Mouse (Mus musculus) olfactory bulb, adult 2 months (tissue): ENCODE data around the gene Med15. TPM values are rescaled to one million over a fixed set of nuclear protein-coding genes. Genes with fewer than 3 reads are reported as not detected.

Experiments
- H3K27ac ChIP-seq: fragments of 200-500 bp; 2 replicates; pipeline ENCODE4 v1.5.1; 2012; ENCODE audit warnings: low read depth, low read length; ENCODE audit not compliant: insufficient read depth
- H3K4me1 ChIP-seq: fragments of 200-500 bp; 2 replicates; pipeline ENCODE4 v1.6.1; 2012; ENCODE audit warnings: low read length; ENCODE audit not compliant: control insufficient read depth, insufficient read depth
- H3K4me3 ChIP-seq: fragments of 200-500 bp; 2 replicates; pipeline ENCODE4 v1.5.1; 2012; ENCODE audit warnings: mild to moderate bottlenecking, low read depth, low read length, moderate library complexity; ENCODE audit not compliant: insufficient read depth
- CTCF ChIP-seq: fragments of 200-500 bp; IDR thresholded peaks from 2 replicates; pipeline ENCODE4 v1.5.1; 2012; ENCODE audit warnings: low read depth, mild to moderate bottlenecking, low read length, moderate library complexity; ENCODE audit not compliant: insufficient read depth
- POLR2A ChIP-seq: fragments of 200-500 bp; IDR thresholded peaks from 2 replicates; pipeline ENCODE4 v1.6.1; 2012; ENCODE audit warnings: mild to moderate bottlenecking, low read depth, low read length, moderate library complexity; ENCODE audit not compliant: insufficient read depth
- WGBS: fragments of 180-500 bp; shearing (Covaris S2); methylation state at CpG from one replicate; pipeline ENCODE4 v1.1.7; 2018; 5-methylcytosine and 5-hydroxymethylcytosine counted together
- polyA plus RNA-seq: library from polyadenylated mRNA; stranded (reverse); fragments of >200 nt; gene quantifications from 2 replicates; pipeline ENCODE4 v1.2.4, GENCODE M21; 2012; ENCODE audit warnings: low replicate concordance; ENCODE audit not compliant: missing spikeins, insufficient read depth, insufficient read length

Med15 gene
- polyA plus RNA-seq, 1 experiment, result not detected

DNA sequence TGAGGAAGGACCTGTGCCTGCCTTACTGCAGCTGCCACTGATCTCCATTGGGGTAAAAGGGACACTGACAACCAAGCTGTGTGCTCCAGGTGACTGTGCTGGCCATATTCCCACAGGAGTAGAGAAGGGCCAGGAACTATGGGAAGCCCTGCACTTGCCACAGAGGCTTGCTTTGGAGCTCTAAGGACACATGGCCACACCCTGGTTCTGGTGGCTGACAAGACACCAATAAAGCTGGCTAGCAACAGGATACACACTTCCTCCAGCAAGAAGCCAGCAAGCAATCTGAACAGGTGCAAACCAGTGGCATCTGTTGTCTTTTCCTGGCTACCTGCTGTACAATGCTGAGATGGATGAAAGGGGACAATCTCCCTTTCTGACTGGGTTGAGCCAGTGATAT lies 62.8 kb downstream of the Med15 start:
- Histone ChIP-seq H3K27ac (no peak overlapping the region), H3K4me3 (no peak overlapping the region), H3K4me1 (no peaks in the 10 kb centered on the region; the same call in 1 of the 2 replicates)
- TF ChIP-seq POLR2A (no peak), CTCF (no peak)

DNA sequence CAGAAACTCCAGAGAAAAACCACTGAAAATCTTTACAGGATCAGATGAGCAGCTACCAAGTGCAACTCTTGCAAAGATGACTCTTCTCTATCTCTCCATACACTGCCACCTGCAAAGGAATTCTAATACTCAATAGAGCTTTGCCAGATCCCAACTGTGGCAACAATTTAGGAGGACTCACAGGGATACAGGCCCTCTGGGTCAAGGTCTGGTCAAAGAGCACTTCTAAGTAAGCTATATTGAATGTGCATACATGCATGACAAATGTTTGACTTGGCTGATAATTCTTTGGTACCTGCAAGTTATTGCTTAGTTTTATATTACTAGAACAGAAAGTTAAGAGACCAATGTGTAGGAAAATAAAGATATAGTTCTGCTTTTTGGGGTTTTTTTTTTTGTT lies 67.1 kb downstream of the Med15 start:
- H3K27ac ChIP-seq, result no peak overlapping the region
- TF ChIP-seq POLR2A, result no peak
- no peak for TF ChIP-seq CTCF
- H3K4me1 ChIP-seq, result no peaks in the 10 kb centered on the region; the same call in 1 of the 2 replicates
- no peak overlapping the region for H3K4me3 ChIP-seq

DNA sequence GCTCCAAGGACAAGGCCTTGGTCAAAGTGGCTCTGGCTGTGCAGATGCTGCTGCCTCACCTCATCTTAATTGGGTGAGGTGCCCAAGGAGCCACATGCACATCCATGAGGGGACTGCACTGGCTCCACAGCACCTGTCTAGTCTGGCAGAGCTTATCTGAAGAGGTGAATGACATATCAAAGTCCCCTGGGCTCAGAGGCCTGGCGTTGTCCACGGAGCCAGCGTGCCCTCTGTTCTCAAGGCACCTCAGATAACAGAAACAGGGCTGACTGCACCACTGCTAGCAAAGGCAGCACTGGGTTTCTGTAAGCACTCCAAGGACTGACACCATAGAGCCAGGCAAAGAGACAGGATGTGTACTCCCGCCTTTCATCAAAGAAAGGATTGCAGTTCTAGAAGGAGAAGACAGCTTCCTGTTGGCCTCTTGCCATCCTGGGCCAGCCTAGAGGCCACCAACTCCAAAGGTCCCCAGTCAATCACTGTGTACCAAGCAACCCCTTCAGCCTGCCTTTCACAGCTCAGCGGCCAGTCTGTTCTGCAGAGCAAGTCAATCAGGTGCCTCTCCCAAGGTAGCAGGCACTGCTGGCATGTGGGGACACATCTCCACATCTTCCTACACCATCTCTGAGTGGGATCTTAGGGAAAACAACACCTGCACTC lies 76.3 kb downstream of the Med15 start:
- H3K4me3 ChIP-seq, result no peak overlapping the region
- TF ChIP-seq POLR2A, result no peak
- no peak for TF ChIP-seq CTCF
- no peaks in the 10 kb centered on the region for H3K4me1 ChIP-seq
- WGBS, result 85% methylated on average over 5 of the region's 5 CpGs
- no peak overlapping the region for H3K27ac ChIP-seq

DNA sequence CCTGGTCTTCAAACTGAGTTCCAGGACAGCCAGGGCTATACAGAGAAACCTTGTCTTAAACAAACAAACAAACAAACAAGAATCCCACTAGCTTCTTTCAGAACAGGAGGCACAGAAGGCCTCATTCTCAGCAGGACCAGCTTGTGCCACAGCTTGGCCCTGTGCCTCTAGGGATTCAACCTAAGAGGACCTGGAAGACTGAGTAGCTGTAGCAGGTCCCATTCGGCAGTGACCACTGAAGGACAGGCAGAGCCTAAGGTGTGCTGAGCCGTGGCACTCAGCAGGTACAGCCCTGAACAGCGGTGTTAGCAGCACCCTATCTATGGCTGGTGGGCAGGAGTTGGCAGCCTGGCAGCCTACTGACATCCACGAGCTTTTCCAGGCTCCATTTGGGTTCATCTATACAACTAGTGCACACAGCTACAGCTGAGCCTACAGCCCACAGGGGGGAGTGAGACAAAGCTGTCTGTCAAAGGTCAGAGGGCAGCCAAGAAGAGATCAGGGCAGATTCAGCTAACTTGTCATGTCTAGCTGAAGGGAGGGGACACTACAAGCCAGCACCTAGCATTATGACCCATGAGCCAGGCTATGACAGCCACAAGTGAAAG lies 78.4 kb downstream of the Med15 start:
- H3K4me3 ChIP-seq, result no peak overlapping the region
- TF ChIP-seq CTCF (no peak), POLR2A (no peak)
- H3K4me1 ChIP-seq, result no peaks in the 10 kb centered on the region
- 91% methylated on average over 4 of the region's 4 CpGs for WGBS
- no peak overlapping the region for H3K27ac ChIP-seq

DNA sequence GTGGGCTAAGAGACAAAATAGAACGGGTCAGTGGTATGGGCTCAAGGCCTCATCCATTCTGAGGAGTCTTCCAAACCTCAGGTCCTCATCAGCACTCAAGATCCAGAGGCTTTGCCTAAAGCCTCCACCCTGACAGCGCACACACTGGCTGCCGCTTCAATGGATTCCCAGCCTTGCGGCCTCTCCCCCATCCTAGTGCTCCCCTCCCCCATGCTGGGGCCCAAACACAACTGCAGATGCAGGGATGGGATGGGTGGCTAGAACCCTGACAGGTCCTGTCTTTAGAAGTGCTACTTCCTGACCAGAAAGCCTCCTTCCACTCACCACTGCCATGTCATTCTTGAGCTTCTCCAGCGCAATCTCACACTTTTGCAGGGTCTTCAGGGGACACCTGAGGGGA lies 79.1 kb downstream of the Med15 start:
- Histone ChIP-seq H3K27ac (no peak overlapping the region), H3K4me1 (no peaks in the 10 kb centered on the region), H3K4me3 (no peak overlapping the region)
- 88% methylated on average over 5 of the region's 5 CpGs for WGBS
- TF ChIP-seq CTCF, result no peak
- no peak for TF ChIP-seq POLR2A

DNA sequence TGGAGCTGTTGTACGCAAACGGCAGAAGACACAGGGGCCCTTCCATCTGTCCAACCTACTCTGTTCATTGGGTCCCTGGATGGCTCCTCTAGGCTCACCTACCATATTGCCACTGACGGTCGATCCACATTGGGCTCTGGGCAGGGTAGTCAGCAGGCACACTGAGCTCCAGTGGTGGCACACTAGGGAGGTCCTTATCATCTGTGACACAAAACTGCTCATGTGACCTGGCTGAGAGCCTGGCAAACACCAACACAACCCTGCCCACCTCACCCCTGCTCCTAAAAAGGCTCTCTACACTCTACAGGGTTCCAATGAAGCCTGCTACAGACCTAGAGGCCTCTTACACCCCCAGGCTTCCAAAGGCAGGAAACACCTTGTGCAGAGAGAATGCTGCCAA lies 80.1 kb downstream of the Med15 start:
- Histone ChIP-seq H3K27ac (no peak overlapping the region), H3K4me3 (no peak overlapping the region), H3K4me1 (peaks cover 4% of the 10 kb centered on the region)
- TF ChIP-seq POLR2A, result no peak
- no peak for TF ChIP-seq CTCF
- 83% methylated on average over 4 of the region's 4 CpGs for WGBS

DNA sequence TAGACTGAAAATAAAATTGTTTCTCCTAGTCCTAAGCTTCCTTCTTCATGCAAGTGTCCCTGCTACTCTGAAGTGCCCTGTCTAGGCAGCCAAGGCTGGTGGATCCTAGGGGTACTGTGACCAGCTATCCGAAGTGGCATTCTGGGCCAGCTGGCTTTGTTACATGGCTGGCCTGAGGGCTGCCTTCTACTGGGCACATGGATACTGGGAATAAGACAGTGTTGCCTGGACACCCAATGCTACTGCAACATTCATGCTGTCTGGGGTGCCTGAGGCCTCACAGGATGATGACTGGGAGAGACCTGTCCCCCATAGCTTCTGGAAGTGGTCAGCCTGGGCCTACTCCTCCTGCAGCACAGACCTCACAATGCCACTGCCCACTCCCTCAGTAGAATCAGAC lies 82.0 kb downstream of the Med15 start:
- H3K4me1 ChIP-seq, result peaks cover 15% of the 10 kb centered on the region
- no peak overlapping the region for H3K4me3 ChIP-seq
- WGBS, result 68% methylated on average over 1 of the region's 1 CpGs
- H3K27ac ChIP-seq, result no peak overlapping the region
- TF ChIP-seq POLR2A (no peak), CTCF (no peak)

DNA sequence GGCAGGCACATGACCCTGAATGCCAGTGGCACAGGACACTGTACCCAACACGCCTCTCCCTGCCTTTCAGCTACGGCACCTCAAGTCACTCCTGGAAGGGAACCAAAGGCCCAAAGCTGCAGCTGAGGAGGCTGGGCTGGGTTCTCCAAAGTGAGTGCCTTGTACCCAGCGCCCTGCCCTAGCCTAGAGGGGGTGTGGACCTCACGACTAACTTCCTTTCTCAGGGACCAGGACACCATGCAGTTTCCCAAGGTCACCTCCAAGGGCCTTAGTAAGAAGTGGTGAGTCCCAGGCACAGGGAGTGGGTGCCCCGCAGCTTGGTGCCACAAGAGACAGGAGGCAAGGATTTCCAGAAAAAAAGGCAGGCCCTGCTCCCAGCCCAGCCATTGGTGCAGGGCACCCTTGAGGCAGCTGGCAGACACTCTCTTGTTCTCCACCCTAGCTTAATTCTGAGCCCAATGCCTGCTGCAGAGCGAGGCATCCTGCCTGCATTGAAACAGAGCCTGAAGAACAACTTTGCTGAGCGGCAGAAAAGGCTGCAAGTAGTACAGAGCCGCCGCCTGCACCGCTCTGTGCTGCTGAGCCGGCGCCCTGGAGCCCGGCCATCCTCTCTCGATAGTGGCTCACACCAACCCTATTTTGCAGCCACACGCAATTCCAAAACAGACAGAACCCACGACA lies 82.6 kb downstream of the Med15 start:
- H3K4me1 ChIP-seq, result peaks cover 15% of the 10 kb centered on the region
- 65% methylated on average over 16 of the region's 16 CpGs for WGBS
- TF ChIP-seq CTCF, result no peak
- TF ChIP-seq POLR2A, result no peak
- H3K27ac ChIP-seq, result no peak overlapping the region
- no peak overlapping the region for H3K4me3 ChIP-seq

DNA sequence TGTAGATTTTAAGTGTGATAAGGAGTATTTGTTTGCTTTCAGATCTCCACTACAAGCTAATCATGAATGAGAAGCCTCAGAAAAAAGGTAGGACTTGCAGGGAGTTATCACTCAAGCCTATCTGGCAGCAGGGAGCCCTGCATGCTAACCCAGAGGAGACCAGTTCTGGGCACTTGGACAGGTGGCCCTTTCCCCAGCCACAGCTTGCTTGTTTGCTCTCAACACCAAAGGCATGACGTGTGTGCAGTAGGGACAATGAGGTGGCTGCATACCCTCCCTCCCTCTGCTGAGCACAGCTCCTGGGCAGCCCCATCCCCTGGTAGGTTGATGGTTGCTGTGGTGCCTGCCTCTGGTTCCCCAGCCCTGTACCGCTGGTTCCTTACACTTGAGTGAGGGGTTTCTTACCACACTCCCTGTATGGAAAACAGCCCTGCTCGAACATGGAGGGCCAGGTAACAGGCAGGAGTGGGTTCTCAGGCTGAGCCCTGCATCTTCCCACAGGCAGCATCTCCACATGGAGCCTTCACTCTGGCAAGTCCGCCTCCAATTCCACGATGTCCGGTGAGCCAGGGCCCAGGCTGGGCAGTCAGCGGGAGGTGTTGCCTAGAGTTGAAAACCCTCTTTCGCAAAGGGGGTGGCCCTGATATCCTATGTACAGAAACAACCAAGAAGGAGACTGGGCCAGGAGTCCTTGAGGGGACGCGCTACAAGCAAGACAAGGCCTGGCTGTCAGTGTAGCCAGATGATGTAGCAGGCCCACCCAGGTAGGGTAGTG lies 84.9 kb downstream of the Med15 start:
- H3K4me3 ChIP-seq, result no peak overlapping the region
- no peak for TF ChIP-seq CTCF
- TF ChIP-seq POLR2A, result no peak
- peaks cover 15% of the 10 kb centered on the region for H3K4me1 ChIP-seq
- 79% methylated on average over 10 of the region's 10 CpGs for WGBS
- H3K27ac ChIP-seq, result no peak overlapping the region
